Mouse (Mus musculus) myocyte (in vitro differentiated cells): ENCODE measurements around the gene Cwc25. TPM values are rescaled to one million over a fixed set of nuclear protein-coding genes. Genes with fewer than 3 reads are reported as not detected.
"Not testable (repeated sequence)": the region's sequence is repeated elsewhere in the genome, so short reads cannot be mapped to it uniquely, and the experiment has no call there.

Experiments
- H3K27me3 ChIP-seq: one replicate; pipeline ENCODE4 v1.6.1; 2011; ENCODE audit not compliant: control insufficient read depth, insufficient read depth, insufficient read length
- H3K36me3 ChIP-seq: one replicate; pipeline ENCODE4 v1.6.1; 2011; ENCODE audit not compliant: control insufficient read depth, insufficient read depth
- H3K4me2 ChIP-seq: one replicate; pipeline ENCODE4 v1.6.1; 2011; ENCODE audit warnings: low read depth, control low read depth
- H3K4me3 ChIP-seq: one replicate; pipeline ENCODE4 v1.5.1; 2011; ENCODE audit warnings: mild to moderate bottlenecking, control low read depth, moderate library complexity
- H3K79me2 ChIP-seq: one replicate; pipeline ENCODE4 v1.6.1; 2011; ENCODE audit not compliant: control insufficient read depth, insufficient read depth
- H3ac ChIP-seq: one replicate; pipeline ENCODE4 v1.6.1; 2011; ENCODE audit not compliant: control insufficient read depth, insufficient read length
- CEBPB ChIP-seq: IDR thresholded peaks from 2 replicates; pipeline ENCODE4 v1.6.1; 2011; ENCODE audit warnings: mild to moderate bottlenecking, moderate library complexity; ENCODE audit not compliant: poor library complexity, insufficient read depth, severe bottlenecking
- E2F4 ChIP-seq: IDR thresholded peaks from one replicate; pipeline ENCODE4 v1.6.1; 2011; ENCODE audit warnings: mild to moderate bottlenecking, control low read depth, moderate library complexity; ENCODE audit not compliant: insufficient read depth
- MAX ChIP-seq: IDR thresholded peaks from one replicate; pipeline ENCODE4 v1.6.1; 2011; ENCODE audit warnings: low read depth, mild to moderate bottlenecking, control low read depth
- MYOD1 ChIP-seq, 3 experiments: IDR thresholded peaks; one replicate each; pipeline ENCODE4 v1.6.1; 2011; ENCODE audit warnings: control low read depth in 2 of 3, low read depth in 2 of 3, mild to moderate bottlenecking in 2 of 3, moderate library complexity in 1 of 3; ENCODE audit not compliant: insufficient read length in 2 of 3, control insufficient read depth in 1 of 3
- MYOG ChIP-seq, 3 experiments: IDR thresholded peaks; one replicate each; pipeline ENCODE4 v1.6.1; 2011; ENCODE audit warnings: control low read depth in 2 of 3, low read depth in 2 of 3, mild to moderate bottlenecking in 2 of 3; ENCODE audit not compliant: insufficient read length in 2 of 3, control insufficient read depth in 1 of 3, insufficient read depth in 1 of 3
- POLR2A ChIP-seq: IDR thresholded peaks from one replicate; pipeline ENCODE4 v1.6.1; 2011; ENCODE audit warnings: low read depth, mild to moderate bottlenecking, control low read depth, moderate library complexity; ENCODE audit not compliant: insufficient read length
- POLR2AphosphoS2 ChIP-seq: IDR thresholded peaks from one replicate; pipeline ENCODE4 v1.6.1; 2011; ENCODE audit warnings: low read depth, control low read depth; ENCODE audit not compliant: insufficient read length
- SRF ChIP-seq: IDR thresholded peaks from one replicate; pipeline ENCODE4 v1.6.1; 2011; ENCODE audit warnings: low read depth; ENCODE audit not compliant: control insufficient read depth, insufficient read length
- TCF12 ChIP-seq: IDR thresholded peaks from one replicate; pipeline ENCODE4 v1.6.1; 2011; ENCODE audit warnings: mild to moderate bottlenecking, control low read depth; ENCODE audit not compliant: poor library complexity, insufficient read depth, severe bottlenecking
- TCF3 ChIP-seq: IDR thresholded peaks from one replicate; pipeline ENCODE4 v1.6.1; 2011; ENCODE audit warnings: low read depth, control low read depth; ENCODE audit not compliant: insufficient read length
- USF1 ChIP-seq: IDR thresholded peaks from one replicate; pipeline ENCODE4 v1.6.1; 2011; ENCODE audit warnings: low read depth, mild to moderate bottlenecking, control low read depth, moderate library complexity
- polyA plus RNA-seq: library from polyadenylated mRNA; unstranded; fragments of >200 nt; fragmentation: generic; extraction: Trizol; gene quantifications from one replicate; pipeline ENCODE4 v1.2.1, GENCODE M21; 2012; ENCODE audit warnings: missing spikeins

The Cwc25 gene
- polyA plus RNA-seq, 1 experiment = 8.9 TPM

GRCm38 (mm10) chr11:97798782-97799145 is 32.4 kb upstream of the Cwc25 start, which contains the start of gene Lasp1:
TSS of gene Lasp1 (plus strand) at chr11:97799000.
- Histone ChIP-seq H3K27me3 (no peaks in the 10 kb centered on the region), H3K36me3 (no peaks in the 10 kb centered on the region), H3K4me3 (peak within 1 kb of the TSS; percentile 97), H3K79me2 (peaks cover 34% of the 10 kb centered on the region), H3ac (peak within 1 kb of the TSS; percentile 39), H3K4me2 (peak within 1 kb of the TSS; percentile 80)
- TF ChIP-seq TCF3 (no peak), MYOD1 (IDR thresholded peaks at IDR 0.05; ENCODE audit: control insufficient read depth in 1 of 3, insufficient read length in 2 of 3, low read depth in 2 of 3) (peak in 1 of 3 experiments; percentile 24)

DNA sequence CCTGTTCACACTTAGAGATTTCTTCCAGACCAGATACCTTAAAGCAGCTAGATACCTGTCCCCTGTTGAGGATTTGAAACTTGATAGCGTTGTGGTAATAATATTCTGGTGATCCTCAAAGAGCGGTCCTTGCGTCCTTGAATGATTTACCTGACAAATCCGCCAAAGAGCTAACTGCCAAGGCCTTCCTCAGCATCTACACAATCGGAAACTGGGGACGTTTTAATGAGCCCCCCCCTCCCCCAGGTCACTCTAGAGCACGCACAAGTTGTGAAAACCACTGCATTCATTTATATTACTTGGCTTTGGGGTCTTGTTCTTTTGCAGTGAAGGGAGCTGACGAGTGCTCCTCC is 31.7 kb upstream of the Cwc25 start:
- Histone ChIP-seq H3K27me3 (no peaks in the 10 kb centered on the region), H3K4me2 (peak overlapping the region; percentile 46), H3ac (no peak overlapping the region), H3K36me3 (no peaks in the 10 kb centered on the region), H3K4me3 (no peak overlapping the region), H3K79me2 (peaks cover 27% of the 10 kb centered on the region)
- TF ChIP-seq USF1 = no peak
- no peak for TF ChIP-seq TCF3

DNA sequence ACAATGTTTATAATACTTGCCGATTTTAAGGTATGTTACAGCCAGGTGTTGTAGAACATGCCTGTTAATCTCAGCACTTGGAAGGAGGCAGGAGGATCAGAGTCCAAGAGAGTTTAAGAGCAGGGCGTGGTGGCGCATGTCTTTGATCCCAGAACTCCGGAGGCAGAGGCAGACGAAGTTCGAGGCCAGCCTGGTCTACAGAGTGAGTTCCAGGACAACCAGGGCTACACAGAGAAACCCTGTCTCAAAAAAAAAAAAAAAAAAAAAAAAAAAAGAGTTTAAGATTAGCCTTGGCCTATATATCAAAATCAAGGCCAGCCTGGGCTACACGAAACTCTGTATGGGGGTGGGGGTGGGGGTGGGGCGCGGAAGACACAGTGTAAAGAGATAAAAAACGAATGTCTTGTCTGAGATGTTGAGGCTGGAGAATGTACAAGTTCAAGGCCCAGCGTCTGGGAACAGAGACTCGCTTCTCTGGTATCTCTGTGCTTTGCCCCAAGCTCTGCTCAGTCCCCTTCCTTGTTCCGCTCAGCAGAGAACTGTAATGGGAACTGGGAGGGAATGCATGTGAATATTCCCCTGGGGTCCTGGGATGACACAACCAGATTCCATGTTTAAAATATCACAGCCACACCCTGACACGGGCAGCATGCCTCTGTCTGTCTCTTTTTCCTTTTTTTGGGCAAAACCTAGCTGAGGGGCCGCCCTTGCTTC is 31.2 kb upstream of the Cwc25 start:
- no peak overlapping the region for H3ac ChIP-seq
- peaks cover 22% of the 10 kb centered on the region for H3K79me2 ChIP-seq
- H3K4me2 ChIP-seq = peak overlapping the region; percentile 46
- no peak for TF ChIP-seq MAX
- no peak for TF ChIP-seq USF1
- TF ChIP-seq MYOG (IDR thresholded peaks at IDR 0.05; ENCODE audit: control insufficient read depth in 1 of 3, insufficient read depth in 1 of 3, insufficient read length in 2 of 3, low read depth in 2 of 3) = no peak
- no peak for TF ChIP-seq E2F4
- no peak for TF ChIP-seq POLR2AphosphoS2
- no peak for TF ChIP-seq MYOD1 (IDR thresholded peaks at IDR 0.05; ENCODE audit: control insufficient read depth in 1 of 3, insufficient read length in 2 of 3, low read depth in 2 of 3)
- TF ChIP-seq CEBPB = 0 out of 2 replicates have a peak, but pooled peaks have one; percentile 23
- TF ChIP-seq SRF = peak; percentile 83
- no peak for TF ChIP-seq TCF12
- no peak for TF ChIP-seq TCF3
- no peaks in the 10 kb centered on the region for H3K36me3 ChIP-seq
- H3K27me3 ChIP-seq = no peaks in the 10 kb centered on the region
- no peak overlapping the region for H3K4me3 ChIP-seq

- H3K4me3 ChIP-seq = no peak overlapping the region
- TF ChIP-seq POLR2A (no peak), CEBPB (0 out of 2 replicates have a peak, but pooled peaks have one; percentile 18)
- H3K36me3 ChIP-seq = no peaks in the 10 kb centered on the region
- H3K27me3 ChIP-seq = no peaks in the 10 kb centered on the region
- no peak overlapping the region for H3ac ChIP-seq
- H3K4me2 ChIP-seq = no peak overlapping the region
- H3K79me2 ChIP-seq = peaks cover 16% of the 10 kb centered on the region
Observed at GRCm38 (mm10) chr11:97796910-97797309, 30.6 kb upstream of the Cwc25 start.

DNA sequence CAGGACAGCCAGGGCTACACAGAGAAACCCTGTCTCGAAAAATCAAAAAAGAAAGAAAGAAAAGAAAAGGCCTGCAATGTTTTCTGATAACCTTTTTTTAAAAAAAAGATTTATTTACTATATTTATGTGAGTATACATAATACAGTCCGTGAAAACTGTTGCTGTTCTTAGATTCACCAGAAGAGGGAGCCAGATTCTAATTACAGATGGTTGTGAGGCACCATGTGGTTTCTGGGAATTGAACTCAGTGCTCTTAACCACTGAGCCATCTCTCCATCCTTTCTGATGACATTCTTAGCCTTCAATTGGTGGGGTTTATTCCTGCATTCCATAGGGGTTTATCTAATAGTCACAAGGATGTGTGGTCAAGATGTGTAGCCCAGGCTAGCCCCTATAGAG is 26.8 kb upstream of the Cwc25 start:
- Histone ChIP-seq H3K79me2 (no peaks in the 10 kb centered on the region), H3K4me3 (no peak overlapping the region), H3ac (no peak overlapping the region), H3K36me3 (no peaks in the 10 kb centered on the region), H3K4me2 (no peak overlapping the region), H3K27me3 (no peaks in the 10 kb centered on the region)
- TF ChIP-seq TCF3 (no peak), USF1 (peak; percentile 44)

- not testable (repeated sequence) for H3K4me3 ChIP-seq, H3K79me2 ChIP-seq, H3K27me3 ChIP-seq, H3ac ChIP-seq, H3K4me2 ChIP-seq, H3K36me3 ChIP-seq
Observed at GRCm38 (mm10) chr11:97790778-97791438, 24.6 kb upstream of the Cwc25 start.
